Mouse (Mus musculus) forebrain, embryonic 13.5 days (tissue): ENCODE data around the gene Eml1. TPM values are rescaled to one million over a fixed set of nuclear protein-coding genes. Genes with fewer than 3 reads are reported as not detected.

Experiments used
- ATAC-seq: fragments of 200-750 bp; cut with Nextera tagmentation; 2 replicates; pipeline ENCODE4 v1.8.0; 2017
- H3K27ac ChIP-seq: fragments of 300-500 bp; sonication (generic); 2 replicates; pipeline ENCODE4 v1.5.1; 2015; ENCODE audit warnings: inconsistent platforms, mild to moderate bottlenecking, moderate library complexity
- H3K27me3 ChIP-seq: fragments of 300-500 bp; sonication (generic); 2 replicates; pipeline ENCODE4 v1.6.1; 2015; ENCODE audit warnings: mild to moderate bottlenecking, inconsistent platforms
- H3K36me3 ChIP-seq: fragments of 300-500 bp; sonication (generic); 2 replicates; pipeline ENCODE4 v1.6.1; 2015; ENCODE audit warnings: mild to moderate bottlenecking, inconsistent platforms; ENCODE audit not compliant: poor library complexity, severe bottlenecking
- H3K4me1 ChIP-seq: fragments of 300-500 bp; sonication (generic); 2 replicates; pipeline ENCODE4 v1.6.1; 2015; ENCODE audit warnings: inconsistent platforms
- H3K4me2 ChIP-seq: fragments of 300-500 bp; sonication (generic); 2 replicates; pipeline ENCODE4 v1.6.1; 2015; ENCODE audit warnings: inconsistent platforms, mild to moderate bottlenecking, moderate library complexity
- H3K4me3 ChIP-seq: fragments of 300-500 bp; sonication (generic); 2 replicates; pipeline ENCODE4 v1.5.1; 2015; ENCODE audit warnings: mild to moderate bottlenecking, inconsistent platforms
- H3K9ac ChIP-seq: fragments of 300-500 bp; sonication (generic); 2 replicates; pipeline ENCODE4 v1.6.1; 2015; ENCODE audit warnings: mild to moderate bottlenecking, inconsistent platforms
- H3K9me3 ChIP-seq: fragments of 300-500 bp; sonication (generic); replicated peaks from 2 replicates; pipeline ENCODE4 v1.6.1; 2016; ENCODE audit warnings: inconsistent platforms
- WGBS: fragments of 180-500 bp; shearing (Covaris S2); methylation state at CpG from one replicate; pipeline ENCODE4 v1.1.7; 2015; 5-methylcytosine and 5-hydroxymethylcytosine counted together
- polyA plus RNA-seq: library from polyadenylated mRNA; unstranded; fragments of >200 nt; fragmentation: Nextera tagmentation; extraction: Ambion mirVana; gene quantifications from 2 replicates; pipeline ENCODE4 v1.2.1, GENCODE M21; 2015

Gene Eml1
- polyA plus RNA-seq, 1 experiment from 2014 or later = 54.5 TPM

- no peak overlapping the region for H3K9ac ChIP-seq
- 0 out of 2 replicates have a peak, but pooled peaks have one; percentile 41 for ATAC-seq
- no peak overlapping the region for H3K27ac ChIP-seq
- H3K36me3 ChIP-seq = no peaks in the 10 kb centered on the region
- no peaks in the 10 kb centered on the region for H3K27me3 ChIP-seq
- H3K4me2 ChIP-seq = no peak overlapping the region
- H3K9me3 ChIP-seq = no peaks in the 10 kb centered on the region
- H3K4me1 ChIP-seq = peaks cover 49% of the 10 kb centered on the region
- WGBS = 39% methylated on average over 6 of the region's 6 CpGs
- H3K4me3 ChIP-seq = no peak overlapping the region
Measured at GRCm38 (mm10) chr12:108431714-108432113, 61.0 kb downstream of the Eml1 start.

- Histone ChIP-seq H3K4me2 (0 out of 2 replicates have a peak overlapping the region, but pooled peaks have one; percentile 13), H3K4me1 (peaks cover 56% of the 10 kb centered on the region), H3K9me3 (no peaks in the 10 kb centered on the region), H3K36me3 (no peaks in the 10 kb centered on the region), H3K27me3 (no peaks in the 10 kb centered on the region), H3K9ac (peak overlapping the region; percentile 22; the same call in 1 of the 2 replicates), H3K4me3 (no peak overlapping the region), H3K27ac (peak overlapping the region; percentile 58; the same call in 1 of the 2 replicates)
- 42% methylated on average over 5 of the region's 5 CpGs for WGBS
- ATAC-seq = peak; percentile 50; the same call in 1 of the 2 replicates
Measured at GRCm38 (mm10) chr12:108432578-108432977, 61.8 kb downstream of the Eml1 start.

DNA sequence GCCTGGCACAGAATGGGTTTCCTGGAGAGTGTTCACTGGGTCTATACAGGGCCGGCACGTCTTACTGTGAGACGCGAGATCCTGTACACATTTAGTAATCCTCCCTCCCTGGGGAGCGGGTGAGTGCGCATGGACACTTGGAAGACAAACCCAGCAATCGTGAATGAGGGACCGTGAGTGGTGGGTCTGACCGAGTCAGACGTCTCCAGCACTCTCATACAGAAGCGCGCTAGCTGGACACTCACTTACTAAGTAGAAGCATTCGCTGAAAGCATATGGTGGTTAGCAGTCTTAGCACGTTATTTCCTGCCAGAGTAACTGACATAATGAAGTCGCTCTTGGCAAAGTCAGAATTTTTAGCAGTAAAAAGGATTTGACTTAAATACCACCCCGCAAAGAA lies 62.3 kb downstream of the Eml1 start:
- H3K9ac ChIP-seq = peak overlapping the region; percentile 22; the same call in 1 of the 2 replicates
- no peak overlapping the region for H3K4me3 ChIP-seq
- H3K9me3 ChIP-seq = no peaks in the 10 kb centered on the region
- H3K4me1 ChIP-seq = peaks cover 57% of the 10 kb centered on the region
- ATAC-seq = peak; percentile 41; the same call in 1 of the 2 replicates
- peak overlapping the region; percentile 58; the same call in 1 of the 2 replicates for H3K27ac ChIP-seq
- no peaks in the 10 kb centered on the region for H3K27me3 ChIP-seq
- 0 out of 2 replicates have a peak overlapping the region, but pooled peaks have one; percentile 13 for H3K4me2 ChIP-seq
- WGBS = 72% methylated on average over 16 of the region's 16 CpGs
- no peaks in the 10 kb centered on the region for H3K36me3 ChIP-seq

DNA sequence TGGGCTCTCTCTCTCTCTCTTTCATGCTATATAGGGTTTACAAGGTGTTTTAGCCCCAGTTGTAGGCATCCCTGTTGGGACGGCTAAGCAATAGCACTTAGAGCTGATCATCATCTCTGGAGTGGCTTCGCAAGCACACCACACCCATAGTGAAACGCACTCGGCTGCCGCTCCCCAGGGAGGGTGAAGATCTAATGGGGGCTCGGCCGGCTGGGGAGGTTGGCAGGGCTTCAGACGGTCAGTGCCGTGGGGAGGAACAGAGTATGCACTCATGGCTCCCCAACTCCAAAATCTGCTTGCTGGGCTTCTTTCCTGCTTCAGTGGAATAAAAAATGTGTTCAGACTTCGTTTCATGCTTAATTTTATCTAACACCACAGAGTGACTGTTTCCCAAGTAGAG lies 62.7 kb downstream of the Eml1 start:
- no peak overlapping the region for H3K4me2 ChIP-seq
- peak overlapping the region; percentile 33; the same call in 1 of the 2 replicates for H3K27ac ChIP-seq
- H3K9ac ChIP-seq = no peak overlapping the region
- no peak overlapping the region for H3K4me3 ChIP-seq
- ATAC-seq = no peak
- no peaks in the 10 kb centered on the region for H3K27me3 ChIP-seq
- no peaks in the 10 kb centered on the region for H3K9me3 ChIP-seq
- no peaks in the 10 kb centered on the region for H3K36me3 ChIP-seq
- peaks cover 57% of the 10 kb centered on the region for H3K4me1 ChIP-seq
- 71% methylated on average over 10 of the region's 10 CpGs for WGBS

GRCm38 (mm10) chr12:108435444-108436015 lies 64.8 kb downstream of the Eml1 start:
- Histone ChIP-seq H3K27ac (no peak overlapping the region), H3K27me3 (no peaks in the 10 kb centered on the region), H3K4me1 (peaks cover 55% of the 10 kb centered on the region), H3K36me3 (no peaks in the 10 kb centered on the region), H3K9ac (no peak overlapping the region), H3K4me3 (no peak overlapping the region), H3K9me3 (no peaks in the 10 kb centered on the region), H3K4me2 (no peak overlapping the region)
- no peak for ATAC-seq
- 61% methylated on average over 12 of the region's 12 CpGs for WGBS

DNA sequence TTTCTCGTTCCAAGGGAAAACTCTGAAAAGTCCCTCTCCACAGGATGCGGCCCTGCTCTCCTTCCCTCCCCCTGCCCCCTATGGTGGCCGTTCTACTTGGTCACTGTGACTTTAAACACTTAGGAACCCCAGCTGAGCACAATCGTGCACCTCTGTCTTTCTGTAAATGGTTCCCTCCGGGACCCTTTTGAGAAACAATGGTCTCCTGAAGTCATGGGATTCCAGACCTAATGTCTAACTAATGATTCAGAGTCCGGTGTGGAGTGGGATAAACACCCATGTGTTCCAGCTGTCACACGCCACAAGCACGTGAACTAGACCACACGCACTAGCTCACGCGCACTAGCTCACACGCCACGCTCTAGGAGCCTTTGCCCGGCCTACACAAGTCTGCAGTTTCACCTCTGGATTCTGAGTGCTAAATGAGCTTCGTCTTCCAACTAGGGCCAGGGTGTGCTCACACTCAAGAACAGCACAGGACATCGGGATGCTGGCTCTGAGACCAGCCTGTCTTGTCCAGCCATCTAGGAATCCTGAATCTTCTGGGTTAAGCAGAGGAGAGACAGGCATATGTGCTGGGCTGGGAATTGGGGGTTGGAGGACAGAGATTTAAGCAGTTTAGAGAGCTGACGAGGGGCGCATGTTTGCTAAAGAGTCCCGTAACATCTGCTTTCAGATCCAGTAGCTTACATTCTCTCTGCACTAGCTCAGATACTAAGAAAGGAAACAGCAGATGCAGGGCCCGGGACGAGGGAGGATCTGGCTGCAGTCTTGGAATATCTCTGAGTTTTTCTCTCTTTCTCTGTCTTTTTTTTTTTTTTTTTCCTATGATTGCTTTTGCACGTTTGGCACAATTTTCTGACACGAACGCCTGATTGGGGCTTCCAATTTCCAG lies 65.5 kb downstream of the Eml1 start:
- Histone ChIP-seq H3K4me1 (peaks cover 47% of the 10 kb centered on the region), H3K27me3 (no peaks in the 10 kb centered on the region), H3K27ac (no peak overlapping the region), H3K9me3 (no peaks in the 10 kb centered on the region), H3K36me3 (no peaks in the 10 kb centered on the region), H3K4me2 (no peak overlapping the region), H3K9ac (no peak overlapping the region), H3K4me3 (no peak overlapping the region)
- ATAC-seq = no peak
- 63% methylated on average over 24 of the region's 24 CpGs for WGBS

DNA sequence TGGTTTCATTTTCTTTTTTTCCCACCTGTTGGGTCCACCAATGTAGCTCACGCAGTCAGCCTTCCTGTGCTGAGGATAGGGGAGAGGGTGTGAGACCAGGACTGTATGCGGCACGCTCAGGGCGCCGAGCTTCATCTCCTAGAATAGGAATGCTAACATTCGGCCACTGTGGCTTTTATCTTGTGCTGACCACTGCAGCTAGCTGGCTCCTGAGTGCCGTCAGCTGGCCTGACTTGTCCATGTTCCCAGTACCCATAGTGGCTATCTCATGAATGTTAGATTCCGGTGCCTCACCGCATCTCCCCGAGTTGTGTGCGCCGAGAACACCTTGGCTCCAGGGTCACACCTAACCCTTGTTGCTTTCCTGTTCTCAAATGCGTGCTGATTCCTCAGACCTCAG lies 66.7 kb downstream of the Eml1 start:
- Histone ChIP-seq H3K4me2 (no peak overlapping the region), H3K4me1 (peaks cover 36% of the 10 kb centered on the region), H3K27me3 (no peaks in the 10 kb centered on the region), H3K36me3 (no peaks in the 10 kb centered on the region), H3K27ac (no peak overlapping the region), H3K9me3 (no peaks in the 10 kb centered on the region), H3K4me3 (no peak overlapping the region), H3K9ac (no peak overlapping the region)
- WGBS = 93% methylated on average over 13 of the region's 13 CpGs
- no peak for ATAC-seq

DNA sequence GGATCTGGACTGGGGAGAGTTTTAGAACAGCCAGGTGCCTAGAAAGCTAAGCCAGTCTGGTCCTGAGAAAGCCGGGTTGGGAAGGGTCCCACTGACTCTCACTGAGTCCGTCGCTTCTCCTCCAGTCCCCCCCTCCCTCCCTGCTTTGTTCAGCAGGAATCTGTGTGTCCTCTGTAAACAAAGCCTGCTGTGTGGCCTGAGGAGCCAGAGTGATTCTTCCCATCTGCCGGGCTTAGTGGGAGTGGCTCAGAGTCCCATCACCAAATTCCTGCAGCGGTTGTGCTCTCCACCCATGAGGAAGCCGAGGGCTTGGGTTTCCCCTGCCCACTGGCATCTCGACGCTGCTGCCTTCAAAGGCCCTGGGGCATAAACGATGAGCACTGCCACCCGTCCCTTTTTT lies 72.5 kb downstream of the Eml1 start:
- Histone ChIP-seq H3K27me3 (no peaks in the 10 kb centered on the region), H3K4me1 (peaks cover 27% of the 10 kb centered on the region), H3K9ac (peak overlapping the region; percentile 17; the same call in 1 of the 2 replicates), H3K4me3 (no peak overlapping the region), H3K9me3 (no peaks in the 10 kb centered on the region), H3K4me2 (no peak overlapping the region), H3K27ac (no peak overlapping the region), H3K36me3 (no peaks in the 10 kb centered on the region)
- 4% methylated on average over 10 of the region's 10 CpGs for WGBS
- ATAC-seq = no peak

DNA sequence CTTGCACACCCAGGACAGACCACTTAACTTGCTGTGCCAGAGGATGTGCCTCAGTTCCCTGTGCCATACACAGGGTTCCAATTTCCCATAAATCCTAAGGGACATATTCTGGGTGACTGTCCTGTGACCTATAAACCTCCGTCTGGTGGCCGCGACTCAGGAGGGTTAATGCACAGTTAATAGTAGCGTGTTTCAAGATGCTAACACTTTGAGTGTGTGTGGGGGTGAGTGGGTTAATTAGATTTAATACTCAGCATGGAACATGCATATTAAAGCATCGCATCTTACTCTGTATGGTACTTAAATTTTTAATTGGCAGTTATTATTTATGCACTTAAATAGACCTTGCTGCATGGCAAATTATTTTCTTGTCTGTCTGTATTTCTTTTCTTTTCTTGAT lies 73.0 kb downstream of the Eml1 start:
- WGBS = 66% methylated on average over 5 of the region's 5 CpGs
- Histone ChIP-seq H3K4me3 (no peak overlapping the region), H3K27me3 (no peaks in the 10 kb centered on the region), H3K36me3 (no peaks in the 10 kb centered on the region), H3K9me3 (no peaks in the 10 kb centered on the region), H3K4me2 (no peak overlapping the region), H3K4me1 (peaks cover 27% of the 10 kb centered on the region), H3K27ac (no peak overlapping the region), H3K9ac (peak overlapping the region; percentile 17; the same call in 1 of the 2 replicates)
- no peak for ATAC-seq

DNA sequence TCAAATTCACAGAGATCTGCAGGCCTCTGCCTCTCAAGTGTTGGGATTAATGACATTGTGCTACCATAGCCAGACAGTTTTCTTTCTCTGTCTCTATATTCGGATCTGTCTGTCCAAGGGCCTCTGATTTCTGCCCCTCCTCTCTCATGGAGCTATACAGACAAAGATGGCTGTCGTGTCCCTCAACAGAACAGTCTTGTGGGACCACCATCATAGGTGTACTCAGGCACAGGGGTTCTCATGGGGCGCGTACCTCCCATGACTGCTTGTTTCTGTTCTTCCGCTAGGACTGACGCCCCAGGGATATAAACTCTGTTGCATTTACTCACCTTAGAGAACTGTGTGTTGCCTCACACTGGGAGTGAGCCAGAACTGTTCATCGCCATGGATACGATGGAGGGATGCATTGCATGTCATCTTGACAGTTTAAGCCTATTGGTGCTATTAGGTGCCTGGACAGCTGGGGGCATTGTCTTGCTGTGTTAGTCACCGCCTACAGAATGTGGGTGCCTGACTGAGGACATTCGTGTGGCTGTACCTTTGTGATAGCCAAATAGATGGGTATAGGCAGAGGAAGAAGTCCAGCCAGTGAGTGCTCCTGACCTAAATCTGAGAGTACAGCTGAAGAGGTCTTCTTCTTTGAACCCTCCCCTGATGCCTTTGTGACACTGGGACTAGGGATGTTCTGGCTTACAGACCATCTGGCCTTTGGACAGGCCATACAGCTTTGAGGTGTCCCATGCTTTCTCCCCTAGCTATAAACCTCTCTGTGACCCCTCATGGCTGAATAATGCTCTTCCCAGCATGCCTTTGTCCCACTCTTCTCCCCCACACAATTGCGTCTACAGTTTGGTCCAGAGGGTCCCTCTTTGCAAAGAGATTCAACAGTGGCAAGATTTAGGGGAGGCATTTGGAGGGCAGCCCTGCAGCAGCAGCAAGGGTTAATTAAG lies 73.7 kb downstream of the Eml1 start:
- ATAC-seq = peak; percentile 59
- peak overlapping the region; percentile 32 for H3K27ac ChIP-seq

DNA sequence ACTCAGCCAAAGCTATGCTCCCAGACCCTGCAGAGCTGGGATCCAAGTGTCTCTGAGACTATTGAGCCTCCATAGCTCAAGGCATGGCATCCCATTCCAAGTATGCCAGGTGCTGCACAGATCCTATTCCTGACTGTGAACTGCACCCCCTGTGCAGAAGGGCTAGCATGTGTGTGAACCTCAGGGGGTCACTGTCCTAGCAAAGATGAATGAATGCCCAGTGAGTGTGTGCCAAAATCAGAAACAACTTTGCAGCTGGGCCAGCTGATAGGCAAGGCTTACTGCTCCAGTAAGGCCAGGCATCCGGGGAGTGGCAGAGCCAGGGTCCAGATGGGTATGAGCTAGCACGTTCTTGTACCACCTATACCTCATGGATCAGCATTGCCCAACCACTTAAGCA lies 76.0 kb downstream of the Eml1 start:
- WGBS = 94% methylated on average over 2 of the region's 2 CpGs
- no peak overlapping the region for H3K9ac ChIP-seq
- H3K36me3 ChIP-seq = no peaks in the 10 kb centered on the region
- H3K4me2 ChIP-seq = no peak overlapping the region
- ATAC-seq = no peak
- no peak overlapping the region for H3K4me3 ChIP-seq
- H3K9me3 ChIP-seq = no peaks in the 10 kb centered on the region
- peaks cover 39% of the 10 kb centered on the region for H3K4me1 ChIP-seq
- no peaks in the 10 kb centered on the region for H3K27me3 ChIP-seq
- H3K27ac ChIP-seq = no peak overlapping the region

More for the DNA sequence above, 73.7 kb downstream of the Eml1 start:
- H3K9ac ChIP-seq = no peak overlapping the region
- H3K4me3 ChIP-seq = no peak overlapping the region
- no peaks in the 10 kb centered on the region for H3K9me3 ChIP-seq
- no peaks in the 10 kb centered on the region for H3K27me3 ChIP-seq
- 44% methylated on average over 11 of the region's 11 CpGs for WGBS
- H3K4me2 ChIP-seq = 0 out of 2 replicates have a peak overlapping the region, but pooled peaks have one; percentile 4
- H3K4me1 ChIP-seq = peaks cover 27% of the 10 kb centered on the region
- no peaks in the 10 kb centered on the region for H3K36me3 ChIP-seq
